Mouse (Mus musculus): ENCODE measurements around the gene Ttc19. TPM values are rescaled to one million over a fixed set of nuclear protein-coding genes. Genes with fewer than 3 reads are reported as not detected.
A peak's percentile ranks its signal among the peaks of the same experiment; 100 is the strongest.

Ttc19 gene
- polyA plus RNA-seq, 1 experiment from 2014 or later, result 20.1 TPM

GRCm38 (mm10) chr11:62251047-62251446 lies 30.2 kb upstream of the Ttc19 start:
- Histone ChIP-seq H3K27me3 (ENCODE audit: control insufficient read depth, insufficient read depth, low read length) (no peaks in the 10 kb centered on the region), H3K9me3 (ENCODE audit: control insufficient read depth, low read depth, low read length) (no peaks in the 10 kb centered on the region), H3K4me2 (replicated peaks; ENCODE audit: low read depth, low read length) (peak overlapping the region; percentile 4; the same call in 1 of the 2 replicates), H3K36me3 (ENCODE audit: control insufficient read depth, insufficient read depth, low read length) (no peaks in the 10 kb centered on the region), H3K27ac (ENCODE audit: low read length) (no peak overlapping the region), H3K9ac (replicated peaks; ENCODE audit: low read depth, low read length) (no peak overlapping the region), H3K4me1 (ENCODE audit: control insufficient read depth, insufficient read depth, low read length) (peaks cover 6% of the 10 kb centered on the region; the same call in 1 of the 2 replicates), H3K4me3 (ENCODE audit: low read depth, low read length) (no peak overlapping the region)
- 49% methylated on average over 11 of the region's 11 CpGs for WGBS
- ATAC-seq (ENCODE audit: insufficient number of reproducible peaks, insufficient read depth, low FRiP score, low read depth), result peak; percentile 5; the same call in 1 of the 2 replicates

- no peak overlapping the region for H3K27ac ChIP-seq (ENCODE audit: low read length)
- no peak overlapping the region for H3K9ac ChIP-seq (replicated peaks; ENCODE audit: low read depth, low read length)
- H3K27me3 ChIP-seq (ENCODE audit: control insufficient read depth, insufficient read depth, low read length), result no peaks in the 10 kb centered on the region
- no peaks in the 10 kb centered on the region for H3K9me3 ChIP-seq (ENCODE audit: control insufficient read depth, low read depth, low read length)
- ATAC-seq (ENCODE audit: insufficient number of reproducible peaks, insufficient read depth, low FRiP score, low read depth), result no peak
- no peaks in the 10 kb centered on the region for H3K36me3 ChIP-seq (ENCODE audit: control insufficient read depth, insufficient read depth, low read length)
- H3K4me1 ChIP-seq (ENCODE audit: control insufficient read depth, insufficient read depth, low read length), result peaks cover 6% of the 10 kb centered on the region; the same call in 1 of the 2 replicates
- H3K4me3 ChIP-seq (ENCODE audit: low read depth, low read length), result no peak overlapping the region
- H3K4me2 ChIP-seq (replicated peaks; ENCODE audit: low read depth, low read length), result no peak overlapping the region
- 55% methylated on average over 5 of the region's 5 CpGs for WGBS
These were observed 27.9 kb upstream of the Ttc19 start for GRCm38 (mm10) chr11:62253380-62253779.

GRCm38 (mm10) chr11:62259214-62259613 lies 22.1 kb upstream of the Ttc19 start:
- Histone ChIP-seq H3K4me2 (replicated peaks; ENCODE audit: low read depth, low read length) (no peak overlapping the region), H3K4me1 (ENCODE audit: control insufficient read depth, insufficient read depth, low read length) (no peaks in the 10 kb centered on the region), H3K9ac (replicated peaks; ENCODE audit: low read depth, low read length) (no peak overlapping the region), H3K4me3 (ENCODE audit: low read depth, low read length) (no peak overlapping the region), H3K36me3 (ENCODE audit: control insufficient read depth, insufficient read depth, low read length) (no peaks in the 10 kb centered on the region), H3K27me3 (ENCODE audit: control insufficient read depth, insufficient read depth, low read length) (no peaks in the 10 kb centered on the region), H3K9me3 (ENCODE audit: control insufficient read depth, low read depth, low read length) (no peaks in the 10 kb centered on the region), H3K27ac (ENCODE audit: low read length) (no peak overlapping the region)
- no peak for ATAC-seq (ENCODE audit: insufficient number of reproducible peaks, insufficient read depth, low FRiP score, low read depth)
- 51% methylated on average over 5 of the region's 5 CpGs for WGBS

GRCm38 (mm10) chr11:62263599-62263998 lies 17.7 kb upstream of the Ttc19 start:
- WGBS, result 63% methylated on average over 7 of the region's 7 CpGs
- Histone ChIP-seq H3K9ac (replicated peaks; ENCODE audit: low read depth, low read length) (no peak overlapping the region), H3K36me3 (ENCODE audit: control insufficient read depth, insufficient read depth, low read length) (no peaks in the 10 kb centered on the region), H3K4me2 (replicated peaks; ENCODE audit: low read depth, low read length) (no peak overlapping the region), H3K9me3 (ENCODE audit: control insufficient read depth, low read depth, low read length) (no peaks in the 10 kb centered on the region), H3K27ac (ENCODE audit: low read length) (no peak overlapping the region), H3K4me3 (ENCODE audit: low read depth, low read length) (no peak overlapping the region), H3K4me1 (ENCODE audit: control insufficient read depth, insufficient read depth, low read length) (no peaks in the 10 kb centered on the region), H3K27me3 (ENCODE audit: control insufficient read depth, insufficient read depth, low read length) (no peaks in the 10 kb centered on the region)
- ATAC-seq (ENCODE audit: insufficient number of reproducible peaks, insufficient read depth, low FRiP score, low read depth), result no peak

- Histone ChIP-seq H3K27me3 (ENCODE audit: control insufficient read depth, insufficient read depth, low read length) (no peaks in the 10 kb centered on the region), H3K9me3 (ENCODE audit: control insufficient read depth, low read depth, low read length) (no peaks in the 10 kb centered on the region), H3K4me2 (replicated peaks; ENCODE audit: low read depth, low read length) (no peak overlapping the region), H3K4me3 (ENCODE audit: low read depth, low read length) (no peak overlapping the region), H3K9ac (replicated peaks; ENCODE audit: low read depth, low read length) (no peak overlapping the region), H3K36me3 (ENCODE audit: control insufficient read depth, insufficient read depth, low read length) (no peaks in the 10 kb centered on the region), H3K27ac (ENCODE audit: low read length) (no peak overlapping the region), H3K4me1 (ENCODE audit: control insufficient read depth, insufficient read depth, low read length) (no peaks in the 10 kb centered on the region)
- no peak for ATAC-seq (ENCODE audit: insufficient number of reproducible peaks, insufficient read depth, low FRiP score, low read depth)
- 49% methylated on average over 7 of the region's 7 CpGs for WGBS
These were observed 17.3 kb upstream of the Ttc19 start for GRCm38 (mm10) chr11:62264018-62264417.

GRCm38 (mm10) chr11:62265642-62266041 lies 15.6 kb upstream of the Ttc19 start:
- H3K4me3 ChIP-seq (ENCODE audit: low read depth, low read length), result no peak overlapping the region
- no peaks in the 10 kb centered on the region for H3K27me3 ChIP-seq (ENCODE audit: control insufficient read depth, insufficient read depth, low read length)
- H3K4me2 ChIP-seq (replicated peaks; ENCODE audit: low read depth, low read length), result no peak overlapping the region
- no peaks in the 10 kb centered on the region for H3K9me3 ChIP-seq (ENCODE audit: control insufficient read depth, low read depth, low read length)
- no peak for ATAC-seq (ENCODE audit: insufficient number of reproducible peaks, insufficient read depth, low FRiP score, low read depth)
- no peak overlapping the region for H3K9ac ChIP-seq (replicated peaks; ENCODE audit: low read depth, low read length)
- 0 out of 2 replicates have a peak, but pooled peaks cover 5% of the 10 kb centered on the region for H3K4me1 ChIP-seq (ENCODE audit: control insufficient read depth, insufficient read depth, low read length)
- H3K27ac ChIP-seq (ENCODE audit: low read length), result no peak overlapping the region
- WGBS, result 80% methylated on average over 7 of the region's 7 CpGs
- no peaks in the 10 kb centered on the region for H3K36me3 ChIP-seq (ENCODE audit: control insufficient read depth, insufficient read depth, low read length)

GRCm38 (mm10) chr11:62266466-62267214 lies 14.6 kb upstream of the Ttc19 start:
- Histone ChIP-seq H3K36me3 (ENCODE audit: control insufficient read depth, insufficient read depth, low read length) (no peaks in the 10 kb centered on the region), H3K4me1 (ENCODE audit: control insufficient read depth, insufficient read depth, low read length) (0 out of 2 replicates have a peak, but pooled peaks cover 8% of the 10 kb centered on the region), H3K4me2 (replicated peaks; ENCODE audit: low read depth, low read length) (no peak overlapping the region), H3K27ac (ENCODE audit: low read length) (no peak overlapping the region), H3K9me3 (ENCODE audit: control insufficient read depth, low read depth, low read length) (no peaks in the 10 kb centered on the region), H3K4me3 (ENCODE audit: low read depth, low read length) (no peak overlapping the region), H3K27me3 (ENCODE audit: control insufficient read depth, insufficient read depth, low read length) (no peaks in the 10 kb centered on the region), H3K9ac (replicated peaks; ENCODE audit: low read depth, low read length) (no peak overlapping the region)
- WGBS, result 72% methylated on average over 17 of the region's 17 CpGs
- no peak for ATAC-seq (ENCODE audit: insufficient number of reproducible peaks, insufficient read depth, low FRiP score, low read depth)

- WGBS, result 60% methylated on average over 8 of the region's 8 CpGs
- 0 out of 2 replicates have a peak, but pooled peaks cover 8% of the 10 kb centered on the region for H3K4me1 ChIP-seq (ENCODE audit: control insufficient read depth, insufficient read depth, low read length)
- no peaks in the 10 kb centered on the region for H3K36me3 ChIP-seq (ENCODE audit: control insufficient read depth, insufficient read depth, low read length)
- H3K4me2 ChIP-seq (replicated peaks; ENCODE audit: low read depth, low read length), result no peak overlapping the region
- no peaks in the 10 kb centered on the region for H3K27me3 ChIP-seq (ENCODE audit: control insufficient read depth, insufficient read depth, low read length)
- no peak overlapping the region for H3K9ac ChIP-seq (replicated peaks; ENCODE audit: low read depth, low read length)
- ATAC-seq (ENCODE audit: insufficient number of reproducible peaks, insufficient read depth, low FRiP score, low read depth), result no peak
- no peak overlapping the region for H3K4me3 ChIP-seq (ENCODE audit: low read depth, low read length)
- H3K27ac ChIP-seq (ENCODE audit: low read length), result no peak overlapping the region
- H3K9me3 ChIP-seq (ENCODE audit: control insufficient read depth, low read depth, low read length), result no peaks in the 10 kb centered on the region
These were observed 12.9 kb upstream of the Ttc19 start for GRCm38 (mm10) chr11:62268381-62268780.
